Mouse (Mus musculus) bone marrow macrophage, adult 2 months (primary cell): ENCODE measurements around the gene 1110051M20Rik. TPM values are rescaled to one million over a fixed set of nuclear protein-coding genes. Genes with fewer than 3 reads are reported as not detected.

ENCODE experiments used
- H3K27ac ChIP-seq: 2 replicates; pipeline ENCODE4 v1.5.1; 2012; ENCODE audit warnings: low read depth, low read length; ENCODE audit not compliant: insufficient read depth
- H3K4me1 ChIP-seq: 2 replicates; pipeline ENCODE4 v1.6.1; 2012; ENCODE audit warnings: low read length; ENCODE audit not compliant: control insufficient read depth, insufficient read depth
- H3K4me3 ChIP-seq: 2 replicates; pipeline ENCODE4 v1.5.1; 2012; ENCODE audit warnings: mild to moderate bottlenecking, low read length, moderate library complexity; ENCODE audit not compliant: insufficient read depth
- CTCF ChIP-seq: IDR thresholded peaks from 2 replicates; pipeline ENCODE4 v1.5.1; 2012; ENCODE audit warnings: low read depth, mild to moderate bottlenecking, low read length, moderate library complexity
- POLR2A ChIP-seq: IDR thresholded peaks from 2 replicates; pipeline ENCODE4 v1.6.1; 2012; ENCODE audit warnings: mild to moderate bottlenecking, low read depth, low read length, borderline replicate concordance
- polyA plus RNA-seq: library from polyadenylated mRNA; stranded (reverse); fragments of >200 nt; gene quantifications from 2 replicates; pipeline ENCODE4 v1.2.4, GENCODE M21; 2012; ENCODE audit not compliant: missing spikeins, insufficient read depth, insufficient read length

1110051M20Rik gene
- polyA plus RNA-seq, 1 experiment = 14.2 TPM

DNA sequence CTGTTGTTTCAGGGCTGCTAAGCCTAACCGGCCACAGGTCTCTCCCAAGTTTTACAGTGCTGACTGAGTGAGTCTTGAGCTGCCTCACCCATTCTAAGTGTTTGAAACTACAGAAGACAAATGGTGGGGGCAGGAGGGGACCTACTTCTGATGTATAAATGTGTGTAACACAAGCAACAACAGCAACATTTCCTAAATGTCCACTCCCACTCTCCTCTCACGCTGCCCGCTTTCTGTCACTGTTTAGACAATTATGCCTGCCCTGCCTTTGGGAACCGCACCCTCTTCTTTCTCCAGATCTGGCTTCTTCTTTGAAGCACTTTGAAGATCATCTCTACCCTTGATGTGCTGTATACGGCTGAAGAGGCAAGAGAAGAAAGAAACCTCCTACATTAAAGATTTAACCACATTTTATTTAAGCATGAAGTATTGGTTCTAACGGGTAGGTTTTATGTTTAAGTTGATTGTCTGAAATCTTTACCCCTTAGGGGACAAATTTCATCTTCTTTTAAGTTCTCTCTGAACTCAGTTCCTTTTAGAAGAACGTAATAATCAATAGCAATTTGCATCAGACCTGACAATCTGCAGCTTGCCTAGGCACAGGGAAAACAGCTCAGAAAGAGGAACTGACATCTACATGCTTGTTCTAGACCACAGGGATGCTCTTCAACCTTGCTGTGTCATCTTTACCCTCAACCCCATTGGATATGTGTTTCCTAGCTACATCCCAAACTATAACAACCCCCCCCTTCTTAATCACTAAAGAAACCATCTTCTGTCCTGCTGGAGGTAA lies 113.3 kb downstream of the 1110051M20Rik start:
- peaks cover 23% of the 10 kb centered on the region for H3K4me1 ChIP-seq
- no peak for TF ChIP-seq CTCF
- no peak overlapping the region for H3K4me3 ChIP-seq
- H3K27ac ChIP-seq = no peak overlapping the region

- TF ChIP-seq CTCF = no peak
- TF ChIP-seq POLR2A = no peak
- H3K4me1 ChIP-seq = peaks cover 21% of the 10 kb centered on the region
- no peak overlapping the region for H3K4me3 ChIP-seq
- H3K27ac ChIP-seq = no peak overlapping the region
Observed at GRCm38 (mm10) chr2:91329996-91330738, 114.3 kb downstream of the 1110051M20Rik start.

- TF ChIP-seq CTCF (no peak), POLR2A (no peak)
- Histone ChIP-seq H3K4me1 (peaks cover 13% of the 10 kb centered on the region), H3K4me3 (no peak overlapping the region), H3K27ac (0 out of 2 replicates have a peak overlapping the region, but pooled peaks have one; percentile 48)
Observed at GRCm38 (mm10) chr2:91328729-91329125, 115.8 kb downstream of the 1110051M20Rik start.

DNA sequence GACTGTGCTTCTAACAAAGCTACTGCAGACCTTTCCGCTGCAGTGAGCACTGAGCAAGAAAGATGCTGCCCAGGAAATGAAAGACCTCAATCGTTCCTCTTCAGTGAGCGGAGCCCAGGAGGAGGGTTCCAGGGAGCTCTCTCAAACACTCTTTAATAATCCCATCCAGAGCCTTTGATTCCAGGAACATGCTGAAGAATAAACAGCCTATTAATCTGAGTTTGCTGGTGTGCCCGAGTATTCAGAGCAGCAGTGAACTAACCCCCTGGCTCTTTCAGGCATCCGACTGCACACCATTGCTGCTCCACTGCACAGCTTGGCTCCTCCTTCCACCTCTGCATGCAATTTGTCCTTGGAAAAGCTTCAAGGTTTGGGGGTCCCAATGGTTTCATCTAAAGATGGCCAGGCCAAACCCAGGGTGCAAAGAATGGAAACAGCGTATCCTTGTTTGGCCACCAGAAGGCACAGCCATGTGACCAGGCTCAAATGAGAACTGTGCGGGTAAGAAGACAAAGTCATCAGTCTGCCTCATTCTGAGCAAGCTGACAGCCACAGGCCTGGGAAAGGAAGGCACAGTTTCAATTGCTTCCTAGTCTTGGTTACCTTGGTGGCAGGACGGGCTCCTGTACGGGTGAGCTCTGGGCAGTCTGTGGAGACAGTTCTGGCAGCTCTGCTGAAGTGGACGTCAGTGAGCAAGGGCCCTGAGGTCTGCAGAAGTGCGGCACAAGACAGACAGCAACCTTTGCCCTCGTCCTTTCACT lies 116.4 kb downstream of the 1110051M20Rik start:
- TF ChIP-seq CTCF (no peak), POLR2A (no peak)
- no peak overlapping the region for H3K4me3 ChIP-seq
- H3K4me1 ChIP-seq = peaks cover 13% of the 10 kb centered on the region
- H3K27ac ChIP-seq = peak overlapping the region; percentile 48

- TF ChIP-seq CTCF (no peak), POLR2A (no peak)
- H3K27ac ChIP-seq = no peak overlapping the region
- H3K4me1 ChIP-seq = peaks cover 13% of the 10 kb centered on the region
- no peak overlapping the region for H3K4me3 ChIP-seq
Observed at GRCm38 (mm10) chr2:91326746-91327350, 117.7 kb downstream of the 1110051M20Rik start.

DNA sequence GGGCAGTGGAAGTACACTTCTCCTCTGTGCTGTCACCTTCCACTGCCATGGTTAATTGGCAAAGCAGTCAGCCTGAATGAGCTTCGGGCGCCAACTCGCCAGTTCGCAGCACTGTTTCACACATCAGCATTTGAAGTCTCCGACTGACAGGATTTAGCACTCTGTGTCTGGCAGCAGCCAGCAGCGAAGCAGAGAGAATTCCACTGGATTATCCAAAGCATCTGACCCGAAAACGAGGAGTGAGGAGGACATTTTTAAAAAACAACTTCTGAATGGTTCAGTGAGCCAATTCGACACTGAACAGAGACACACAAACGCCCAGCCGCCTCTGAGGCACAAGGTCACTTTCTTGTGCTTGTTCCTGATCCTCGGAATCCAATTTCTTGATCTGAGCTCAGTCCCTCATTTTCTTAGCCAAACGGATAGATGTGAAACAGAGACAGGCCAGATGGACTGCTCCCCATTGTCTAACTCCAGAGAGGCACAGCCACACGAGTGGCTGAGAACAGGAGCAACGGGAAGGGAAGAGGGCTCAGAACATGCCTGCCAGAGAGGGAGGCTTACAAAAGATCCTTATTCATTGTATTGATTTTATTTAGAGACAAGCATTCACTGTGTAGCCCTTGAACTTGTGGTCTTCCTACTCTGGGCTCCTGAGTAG lies 119.6 kb downstream of the 1110051M20Rik start:
- Histone ChIP-seq H3K27ac (no peak overlapping the region), H3K4me1 (peaks cover 25% of the 10 kb centered on the region), H3K4me3 (no peak overlapping the region)
- TF ChIP-seq CTCF (no peak), POLR2A (no peak)

DNA sequence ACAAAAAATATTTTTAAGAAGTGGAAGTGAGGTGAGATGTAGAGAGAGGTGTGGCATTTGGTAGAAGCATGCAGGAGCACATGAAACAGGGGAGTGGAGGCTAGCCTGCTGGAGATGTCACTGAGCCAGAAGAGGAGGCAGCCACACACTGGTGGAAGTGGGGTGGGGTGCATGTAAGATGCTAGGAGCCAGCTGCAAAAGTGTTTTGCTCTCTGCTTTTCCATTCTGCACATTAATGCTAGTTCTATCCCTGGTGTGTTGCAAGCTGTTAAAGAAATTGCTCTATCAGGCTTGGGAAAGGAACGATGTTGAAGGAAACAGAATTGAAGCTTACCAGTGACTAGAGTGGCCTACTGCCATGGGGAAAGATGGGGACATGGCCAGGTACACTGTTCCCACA lies 120.2 kb downstream of the 1110051M20Rik start:
- Histone ChIP-seq H3K4me1 (peaks cover 25% of the 10 kb centered on the region), H3K4me3 (no peak overlapping the region)
- TF ChIP-seq POLR2A (no peak), CTCF (no peak)

GRCm38 (mm10) chr2:91322490-91322889 lies 122.0 kb downstream of the 1110051M20Rik start:
- TF ChIP-seq CTCF (no peak), POLR2A (no peak)
- H3K27ac ChIP-seq = no peak overlapping the region
- H3K4me3 ChIP-seq = no peak overlapping the region
- H3K4me1 ChIP-seq = peaks cover 12% of the 10 kb centered on the region

More for the DNA sequence above, 120.2 kb downstream of the 1110051M20Rik start:
- H3K27ac ChIP-seq = no peak overlapping the region

GRCm38 (mm10) chr2:91321923-91322322 lies 122.6 kb downstream of the 1110051M20Rik start:
- Histone ChIP-seq H3K4me1 (peaks cover 12% of the 10 kb centered on the region), H3K27ac (no peak overlapping the region), H3K4me3 (no peak overlapping the region)
- TF ChIP-seq CTCF (no peak), POLR2A (no peak)
